Mouse (Mus musculus) intestine, embryonic 15.5 days (tissue): Measurements from ENCODE around the gene Immp2l. TPM values are rescaled to one million over a fixed set of nuclear protein-coding genes. Genes with fewer than 3 reads are reported as not detected.

ENCODE experiments used
- ATAC-seq: fragments of 200-750 bp; cut with Nextera tagmentation; 2 replicates; pipeline ENCODE4 v1.8.0; 2017; ENCODE audit warnings: moderate TSS enrichment, moderate library complexity
- H3K27ac ChIP-seq: fragments of 300-500 bp; sonication (generic); 2 replicates; pipeline ENCODE4 v1.5.1; 2015; ENCODE audit warnings: mild to moderate bottlenecking, inconsistent platforms
- H3K27me3 ChIP-seq: fragments of 300-500 bp; sonication (generic); replicated peaks from 2 replicates; pipeline ENCODE4 v1.6.1; 2015; ENCODE audit warnings: inconsistent platforms
- H3K36me3 ChIP-seq: fragments of 300-500 bp; sonication (generic); 2 replicates; pipeline ENCODE4 v1.6.1; 2015; ENCODE audit warnings: inconsistent platforms
- H3K4me1 ChIP-seq: fragments of 300-500 bp; sonication (generic); replicated peaks from 2 replicates; pipeline ENCODE4 v1.6.1; 2015; ENCODE audit warnings: inconsistent platforms
- H3K4me2 ChIP-seq: fragments of 300-500 bp; sonication (generic); replicated peaks from 2 replicates; pipeline ENCODE4 v1.6.1; 2015; ENCODE audit warnings: mild to moderate bottlenecking, inconsistent platforms
- H3K4me3 ChIP-seq: fragments of 300-500 bp; sonication (generic); replicated peaks from 2 replicates; pipeline ENCODE4 v1.5.1; 2015; ENCODE audit warnings: inconsistent platforms
- H3K9ac ChIP-seq: fragments of 300-500 bp; sonication (generic); 2 replicates; pipeline ENCODE4 v1.6.1; 2015; ENCODE audit warnings: inconsistent platforms
- H3K9me3 ChIP-seq: fragments of 300-500 bp; sonication (generic); 2 replicates; pipeline ENCODE4 v1.6.1; 2016; ENCODE audit warnings: inconsistent platforms
- WGBS: fragments of 180-500 bp; shearing (Covaris S2); methylation state at CpG from one replicate; pipeline ENCODE4 v1.1.7; 2015; 5-methylcytosine and 5-hydroxymethylcytosine counted together
- polyA plus RNA-seq: library from polyadenylated mRNA; unstranded; fragments of >200 nt; fragmentation: Nextera tagmentation; extraction: Ambion mirVana; gene quantifications from 2 replicates; pipeline ENCODE4 v1.2.1, GENCODE M21; 2015

Gene Immp2l
- polyA plus RNA-seq, 1 experiment from 2014 or later: 27.7 TPM

- H3K4me2 ChIP-seq: no peak overlapping the region
- no peak overlapping the region for H3K4me3 ChIP-seq
- H3K27me3 ChIP-seq: no peaks in the 10 kb centered on the region
- no peak overlapping the region for H3K9ac ChIP-seq
- no peak for ATAC-seq
- no peak overlapping the region for H3K27ac ChIP-seq
- WGBS: 89% methylated on average over 4 of the region's 4 CpGs
- H3K4me1 ChIP-seq: 0 out of 2 replicates have a peak, but pooled peaks cover 4% of the 10 kb centered on the region
- no peaks in the 10 kb centered on the region for H3K9me3 ChIP-seq
- no peaks in the 10 kb centered on the region for H3K36me3 ChIP-seq
These were observed 394.1 kb downstream of the Immp2l start for GRCm38 (mm10) chr12:41417961-41418360.

- ATAC-seq: no peak
- Histone ChIP-seq H3K9me3 (no peaks in the 10 kb centered on the region), H3K4me2 (no peak overlapping the region), H3K27me3 (no peaks in the 10 kb centered on the region), H3K4me3 (no peak overlapping the region), H3K36me3 (no peaks in the 10 kb centered on the region), H3K27ac (no peak overlapping the region), H3K9ac (no peak overlapping the region), H3K4me1 (no peaks in the 10 kb centered on the region)
- 72% methylated on average over 9 of the region's 9 CpGs for WGBS
These were observed 401.3 kb downstream of the Immp2l start for GRCm38 (mm10) chr12:41425101-41425679.

- H3K27ac ChIP-seq: no peak overlapping the region
These were observed 403.6 kb downstream of the Immp2l start for GRCm38 (mm10) chr12:41427464-41427863.

GRCm38 (mm10) chr12:41428806-41429205, 404.9 kb downstream of the Immp2l start:
- Histone ChIP-seq H3K4me2 (no peak overlapping the region), H3K4me1 (no peaks in the 10 kb centered on the region), H3K27me3 (no peaks in the 10 kb centered on the region), H3K36me3 (no peaks in the 10 kb centered on the region), H3K27ac (no peak overlapping the region), H3K9me3 (no peaks in the 10 kb centered on the region), H3K4me3 (no peak overlapping the region), H3K9ac (no peak overlapping the region)
- no peak for ATAC-seq

More at GRCm38 (mm10) chr12:41427464-41427863, 403.6 kb downstream of the Immp2l start:
- no peak for ATAC-seq
- Histone ChIP-seq H3K4me2 (no peak overlapping the region), H3K4me1 (no peaks in the 10 kb centered on the region), H3K27me3 (no peaks in the 10 kb centered on the region), H3K9ac (no peak overlapping the region), H3K36me3 (no peaks in the 10 kb centered on the region), H3K9me3 (no peaks in the 10 kb centered on the region), H3K4me3 (no peak overlapping the region)
- WGBS: 75% methylated on average over 5 of the region's 5 CpGs

- no peak overlapping the region for H3K27ac ChIP-seq
- no peaks in the 10 kb centered on the region for H3K9me3 ChIP-seq
- H3K27me3 ChIP-seq: no peaks in the 10 kb centered on the region
- no peaks in the 10 kb centered on the region for H3K36me3 ChIP-seq
- H3K4me3 ChIP-seq: no peak overlapping the region
- WGBS: 80% methylated on average over 5 of the region's 5 CpGs
- no peaks in the 10 kb centered on the region for H3K4me1 ChIP-seq
- no peak for ATAC-seq
- no peak overlapping the region for H3K9ac ChIP-seq
- H3K4me2 ChIP-seq: no peak overlapping the region
These were observed 412.5 kb downstream of the Immp2l start for GRCm38 (mm10) chr12:41436206-41436985.

- Histone ChIP-seq H3K27me3 (no peaks in the 10 kb centered on the region), H3K36me3 (no peaks in the 10 kb centered on the region), H3K9ac (no peak overlapping the region), H3K4me2 (no peak overlapping the region), H3K4me3 (no peak overlapping the region), H3K9me3 (no peaks in the 10 kb centered on the region), H3K27ac (no peak overlapping the region), H3K4me1 (no peaks in the 10 kb centered on the region)
- WGBS: 49% methylated on average over 4 of the region's 4 CpGs
- no peak for ATAC-seq
These were observed 414.6 kb downstream of the Immp2l start for GRCm38 (mm10) chr12:41438446-41438845.

GRCm38 (mm10) chr12:41468374-41468991, 444.6 kb downstream of the Immp2l start:
- H3K4me3 ChIP-seq: no peak overlapping the region
- no peaks in the 10 kb centered on the region for H3K4me1 ChIP-seq
- WGBS: 92% methylated on average over 3 of the region's 3 CpGs
- no peaks in the 10 kb centered on the region for H3K9me3 ChIP-seq
- no peak overlapping the region for H3K4me2 ChIP-seq
- no peaks in the 10 kb centered on the region for H3K27me3 ChIP-seq
- H3K9ac ChIP-seq: no peak overlapping the region
- no peak for ATAC-seq
- H3K27ac ChIP-seq: no peak overlapping the region
- no peaks in the 10 kb centered on the region for H3K36me3 ChIP-seq

GRCm38 (mm10) chr12:41469096-41469801, 445.4 kb downstream of the Immp2l start:
- WGBS: 71% methylated on average over 6 of the region's 6 CpGs
- H3K4me2 ChIP-seq: no peak overlapping the region
- no peak overlapping the region for H3K27ac ChIP-seq
- H3K36me3 ChIP-seq: no peaks in the 10 kb centered on the region
- no peaks in the 10 kb centered on the region for H3K9me3 ChIP-seq
- no peaks in the 10 kb centered on the region for H3K27me3 ChIP-seq
- ATAC-seq: no peak
- no peak overlapping the region for H3K9ac ChIP-seq
- no peaks in the 10 kb centered on the region for H3K4me1 ChIP-seq
- H3K4me3 ChIP-seq: no peak overlapping the region

- no peak for ATAC-seq
- H3K9ac ChIP-seq: no peak overlapping the region
- WGBS: 64% methylated on average over 2 of the region's 2 CpGs
- no peaks in the 10 kb centered on the region for H3K9me3 ChIP-seq
- H3K4me2 ChIP-seq: no peak overlapping the region
- H3K4me3 ChIP-seq: no peak overlapping the region
- H3K27me3 ChIP-seq: no peaks in the 10 kb centered on the region
- H3K36me3 ChIP-seq: no peaks in the 10 kb centered on the region
- no peak overlapping the region for H3K27ac ChIP-seq
- H3K4me1 ChIP-seq: no peaks in the 10 kb centered on the region
These were observed 457.6 kb downstream of the Immp2l start for GRCm38 (mm10) chr12:41481486-41481885.

- no peaks in the 10 kb centered on the region for H3K27me3 ChIP-seq
- peak overlapping the region; percentile 26 for H3K4me3 ChIP-seq
- ATAC-seq: no peak
- no peaks in the 10 kb centered on the region for H3K4me1 ChIP-seq
- WGBS: 74% methylated on average over 5 of the region's 5 CpGs
- peak overlapping the region; percentile 59 for H3K4me2 ChIP-seq
- H3K36me3 ChIP-seq: no peaks in the 10 kb centered on the region
- H3K27ac ChIP-seq: no peak overlapping the region
- no peak overlapping the region for H3K9ac ChIP-seq
- H3K9me3 ChIP-seq: no peaks in the 10 kb centered on the region
These were observed 459.3 kb downstream of the Immp2l start for GRCm38 (mm10) chr12:41483091-41483592.

- no peak for ATAC-seq
- Histone ChIP-seq H3K4me3 (peak overlapping the region; percentile 26), H3K27ac (no peak overlapping the region), H3K9me3 (no peaks in the 10 kb centered on the region), H3K9ac (peak overlapping the region; percentile 6; the same call in 1 of the 2 replicates), H3K27me3 (no peaks in the 10 kb centered on the region), H3K36me3 (no peaks in the 10 kb centered on the region), H3K4me1 (no peaks in the 10 kb centered on the region), H3K4me2 (peak overlapping the region; percentile 59)
- 32% methylated on average over 23 of the region's 23 CpGs for whole genome bisulfite sequencing
These were observed 459.9 kb downstream of the Immp2l start for GRCm38 (mm10) chr12:41483593-41484451.
